Mouse (Mus musculus) CH12.LX (cell line): ENCODE measurements around the gene Cbfb. TPM values are rescaled to one million over a fixed set of nuclear protein-coding genes. Genes with fewer than 3 reads are reported as not detected.

Experiments used
- DNase-seq: peaks from one replicate; pipeline ENCODE4 v3.0.0-alpha.2; 2013; ENCODE audit errors: extremely low read depth
- H3K27ac ChIP-seq: 2 replicates; pipeline ENCODE4 v1.5.1; 2012; ENCODE audit warnings: low read depth, mild to moderate bottlenecking, control low read depth, moderate library complexity; ENCODE audit not compliant: insufficient read depth
- H3K27me3 ChIP-seq: replicated peaks from 2 replicates; pipeline ENCODE3; 2012; ENCODE audit warnings: inconsistent platforms
- H3K36me3 ChIP-seq, 2 experiments: replicated peaks in 1 of 2; 2 replicates each; pipeline versions ENCODE3 to v1.6.1; 2012; ENCODE audit warnings: inconsistent platforms in 1 of 2, low read length in 1 of 2, mild to moderate bottlenecking in 1 of 2, mixed read lengths in 1 of 2, moderate library complexity in 1 of 2; ENCODE audit not compliant: control insufficient read depth in 1 of 2, insufficient read depth in 1 of 2
- H3K4me1 ChIP-seq, 2 experiments: 2 replicates each; pipeline ENCODE4 v1.6.1; 2012; ENCODE audit warnings: inconsistent platforms in 1 of 2, moderate library complexity in 1 of 2; ENCODE audit not compliant: insufficient read depth in 2 of 2, control insufficient read depth in 1 of 2
- H3K4me2 ChIP-seq: 2 replicates; pipeline ENCODE4 v1.6.1; 2012; ENCODE audit warnings: low read depth, mild to moderate bottlenecking, control low read depth; ENCODE audit not compliant: poor library complexity, insufficient read depth, severe bottlenecking
- H3K4me3 ChIP-seq, 3 experiments: fragments of 150-350 bp in 1 of 3; sonication (generic) in 1 of 3; replicated peaks in 1 of 3; 2 replicates each; pipeline versions ENCODE3 to v1.5.1; 2011 to 2012; ENCODE audit warnings: low read depth in 2 of 3, low read length in 2 of 3, mild to moderate bottlenecking in 2 of 3, moderate library complexity in 2 of 3, control low read depth in 1 of 3, improper control_type of control experiment in 1 of 3, inconsistent platforms in 1 of 3, mixed read lengths in 1 of 3; ENCODE audit not compliant: poor library complexity in 1 of 3
- H3K79me2 ChIP-seq: replicated peaks from 2 replicates; pipeline ENCODE4 v1.6.1; 2012; ENCODE audit warnings: mild to moderate bottlenecking, moderate library complexity; ENCODE audit not compliant: control insufficient read depth, poor library complexity, insufficient read depth, severe bottlenecking; ENCODE audit errors: extremely low read depth
- H3K9ac ChIP-seq: 2 replicates; pipeline ENCODE4 v1.6.1; 2012; ENCODE audit warnings: low read depth, mild to moderate bottlenecking, control low read depth, moderate library complexity; ENCODE audit not compliant: insufficient read depth
- H3K9me3 ChIP-seq: replicated peaks from 2 replicates; pipeline ENCODE3; 2012; ENCODE audit warnings: low read length, inconsistent platforms, mixed read lengths
- BHLHE40 ChIP-seq: IDR thresholded peaks from 2 replicates; pipeline ENCODE4 v1.6.1; 2011; ENCODE audit warnings: mild to moderate bottlenecking, low read depth, low read length, improper control_type of control experiment
- E2F4 ChIP-seq: IDR thresholded peaks from 2 replicates; pipeline ENCODE4 v1.6.1; 2011; ENCODE audit warnings: low read depth, low read length, improper control_type of control experiment; ENCODE audit not compliant: insufficient replicate concordance
- ELF1 ChIP-seq: IDR thresholded peaks from 2 replicates; pipeline ENCODE4 v1.6.1; 2014; ENCODE audit warnings: low read depth, mild to moderate bottlenecking, inconsistent platforms, low read length, improper control_type of control experiment
- EP300 ChIP-seq: IDR thresholded peaks from 2 replicates; pipeline ENCODE4 v1.6.1; 2011; ENCODE audit warnings: low read length, improper control_type of control experiment
- ETS1 ChIP-seq: conservative IDR thresholded peaks from 2 replicates; pipeline ENCODE4 v1.6.1; 2012; ENCODE audit warnings: low read depth, mild to moderate bottlenecking, inconsistent platforms, low read length, improper control_type of control experiment, moderate library complexity
- GABPA ChIP-seq: IDR thresholded peaks from 2 replicates; pipeline ENCODE4 v1.6.1; 2012; ENCODE audit warnings: low read depth, low read length, improper control_type of control experiment, inconsistent platforms; ENCODE audit not compliant: insufficient replicate concordance
- HCFC1 ChIP-seq: IDR thresholded peaks from 2 replicates; pipeline ENCODE4 v1.6.1; 2012; ENCODE audit warnings: low read depth, mild to moderate bottlenecking, inconsistent platforms, low read length, improper control_type of control experiment
- IRF4 ChIP-seq: IDR thresholded peaks from 2 replicates; pipeline ENCODE4 v1.6.1; 2014; ENCODE audit warnings: low read depth, mild to moderate bottlenecking, inconsistent platforms, low read length, improper control_type of control experiment
- JUN ChIP-seq: IDR thresholded peaks from 2 replicates; pipeline ENCODE4 v1.6.1; 2011; ENCODE audit warnings: low read depth, mild to moderate bottlenecking, low read length, improper control_type of control experiment, moderate library complexity; ENCODE audit not compliant: insufficient read depth
- KAT2A ChIP-seq: IDR thresholded peaks from 2 replicates; pipeline ENCODE4 v1.6.1; 2012; ENCODE audit warnings: low read length, improper control_type of control experiment, inconsistent platforms; ENCODE audit not compliant: insufficient replicate concordance
- MAX ChIP-seq: IDR thresholded peaks from 2 replicates; pipeline ENCODE4 v1.6.1; 2011; ENCODE audit warnings: low read length, improper control_type of control experiment
- MAZ ChIP-seq: IDR thresholded peaks from 2 replicates; pipeline ENCODE4 v1.6.1; 2012; ENCODE audit warnings: low read depth, mild to moderate bottlenecking, inconsistent platforms, low read length, improper control_type of control experiment, moderate library complexity
- MEF2A ChIP-seq: IDR thresholded peaks from 2 replicates; pipeline ENCODE4 v1.6.1; 2014; ENCODE audit warnings: low read depth, mild to moderate bottlenecking, inconsistent platforms, low read length, improper control_type of control experiment, borderline replicate concordance
- MXI1 ChIP-seq: IDR thresholded peaks from 2 replicates; pipeline ENCODE4 v1.6.1; 2011; ENCODE audit warnings: mild to moderate bottlenecking, low read depth, low read length, improper control_type of control experiment
- NELFE ChIP-seq: IDR thresholded peaks from 2 replicates; pipeline ENCODE4 v1.6.1; 2011; ENCODE audit warnings: low read depth, low read length, improper control_type of control experiment
- NRF1 ChIP-seq: IDR thresholded peaks from 2 replicates; pipeline ENCODE4 v1.6.1; 2014; ENCODE audit warnings: low read depth, mild to moderate bottlenecking, inconsistent platforms, low read length, improper control_type of control experiment, moderate library complexity
- PAX5 ChIP-seq: IDR thresholded peaks from 2 replicates; pipeline ENCODE4 v1.6.1; 2012; ENCODE audit warnings: low read length, inconsistent platforms, mixed read lengths
- POLR2A ChIP-seq: IDR thresholded peaks from 2 replicates; pipeline ENCODE4 v1.6.1; 2011; ENCODE audit warnings: low read depth, mild to moderate bottlenecking, improper control_type of control experiment, low read length
- POLR2AphosphoS2 ChIP-seq: IDR thresholded peaks from 2 replicates; pipeline ENCODE4 v1.6.1; 2011; ENCODE audit warnings: low read depth, low read length, improper control_type of control experiment
- RAD21 ChIP-seq: IDR thresholded peaks from 2 replicates; pipeline ENCODE4 v1.6.1; 2011; ENCODE audit warnings: low read depth, mild to moderate bottlenecking, low read length, improper control_type of control experiment, moderate library complexity
- RCOR1 ChIP-seq: conservative IDR thresholded peaks from 2 replicates; pipeline ENCODE4 v1.6.1; 2012; ENCODE audit warnings: low read depth, mild to moderate bottlenecking, inconsistent platforms, low read length, improper control_type of control experiment
- SIN3A ChIP-seq: IDR thresholded peaks from 2 replicates; pipeline ENCODE4 v1.6.1; 2012; ENCODE audit warnings: low read length, improper control_type of control experiment, inconsistent platforms
- SMC3 ChIP-seq: IDR thresholded peaks from 2 replicates; pipeline ENCODE4 v1.6.1; 2011; ENCODE audit warnings: low read depth, low read length, improper control_type of control experiment
- TBP ChIP-seq: conservative IDR thresholded peaks from 2 replicates; pipeline ENCODE4 v1.6.1; 2011; ENCODE audit warnings: low read depth, low read length, improper control_type of control experiment
- TCF12 ChIP-seq: IDR thresholded peaks from 2 replicates; pipeline ENCODE4 v1.6.1; 2014; ENCODE audit warnings: low read depth, mild to moderate bottlenecking, inconsistent platforms, low read length, improper control_type of control experiment
- UBTF ChIP-seq: IDR thresholded peaks from 2 replicates; pipeline ENCODE4 v1.6.1; 2012; ENCODE audit warnings: low read depth, mild to moderate bottlenecking, inconsistent platforms, low read length, improper control_type of control experiment, moderate library complexity
- USF1 ChIP-seq: IDR thresholded peaks from 2 replicates; pipeline ENCODE4 v1.6.1; 2014; ENCODE audit warnings: low read depth, mild to moderate bottlenecking, inconsistent platforms, low read length, improper control_type of control experiment
- ZC3H11A ChIP-seq: IDR thresholded peaks from 2 replicates; pipeline ENCODE4 v1.6.1; 2012; ENCODE audit warnings: low read depth, mild to moderate bottlenecking, inconsistent platforms, low read length, improper control_type of control experiment
- ZMIZ1 ChIP-seq: IDR thresholded peaks from 2 replicates; pipeline ENCODE4 v1.6.1; 2012; ENCODE audit warnings: low read depth, mild to moderate bottlenecking, inconsistent platforms, low read length, improper control_type of control experiment
- dilution Hi-C: fragments of 300-500 bp; cut with MboI; formaldehyde crosslinking; loops from 2 replicates; pipeline ENCODE4 v1.14.3; 2020; ENCODE audit warnings: low sequenced_read_pairs; ENCODE audit not compliant: extremely low pct_unique_long_range_greater_than_20kb, extremely low pct_ligation_motif_present
- in situ Hi-C: fragments of 300-500 bp; cut with MboI; formaldehyde crosslinking; loops from 3 replicates; pipeline ENCODE4 v1.14.3; 2019; ENCODE audit warnings: low sequenced_read_pairs, low pct_ligation_motif_present, low pct_unique_long_range_greater_than_20kb, mixed read lengths
- polyA plus RNA-seq: library from polyadenylated mRNA; unstranded; fragments of >175 nt; gene quantifications from 2 replicates; pipeline ENCODE4 v1.2.1, GENCODE M21; 2012; ENCODE audit warnings: low read depth; ENCODE audit not compliant: insufficient read length
- total RNA-seq, 2 experiments: library from RNA; depleted of rRNA; stranded (reverse); fragments of 300-350 nt in 1 of 2; fragments of >200 nt in 1 of 2; gene quantifications; 2 replicates each; pipeline ENCODE4 v1.2.3; 2012 to 2014

Gene Cbfb
- total and polyA plus RNA-seq, 3 experiments: 49.7 to 170 (median 97.7) TPM

DNA sequence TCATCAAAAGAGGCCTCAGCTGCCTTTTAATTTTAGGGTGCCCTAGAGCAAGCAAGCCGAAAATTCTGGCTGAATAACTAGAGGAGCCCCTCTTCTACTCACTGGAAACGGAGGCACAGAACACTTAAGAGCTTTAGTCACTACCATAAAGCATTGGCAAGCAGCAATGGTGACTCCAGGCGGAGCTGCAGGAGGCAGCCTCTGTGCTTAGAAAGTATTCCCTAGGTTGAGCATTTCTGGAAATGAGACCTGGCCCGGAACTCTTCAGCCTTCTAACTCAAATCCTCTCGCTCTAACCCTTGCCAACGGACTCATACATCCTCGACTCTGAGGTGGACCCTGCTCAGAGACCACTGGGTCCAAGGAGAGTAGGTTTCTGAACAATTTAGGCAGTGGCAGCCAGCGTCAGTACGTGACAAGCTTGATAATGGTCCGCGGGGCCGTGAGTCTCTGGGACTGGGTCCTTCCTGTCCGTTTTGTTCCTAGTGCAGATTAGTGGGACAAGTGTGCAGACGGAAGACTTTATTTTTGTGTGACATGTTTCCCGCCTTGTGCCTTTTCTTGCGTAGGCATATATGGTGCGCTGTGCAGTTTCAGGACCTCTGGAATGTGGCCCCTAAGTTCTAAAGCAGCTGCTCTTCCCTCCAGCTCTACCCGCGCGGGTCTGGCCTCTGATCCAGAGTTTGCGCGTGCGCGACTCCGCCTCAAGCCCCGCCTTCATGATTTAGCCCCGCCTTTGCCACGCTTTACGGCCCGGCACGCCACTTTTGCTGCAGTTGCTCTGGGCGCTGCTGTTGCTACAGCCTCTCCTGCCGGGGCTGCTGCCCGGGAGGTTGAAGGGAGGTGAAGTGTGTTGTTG, 54.2 kb downstream of the Cbfb start, which contains the start of gene D230025D16Rik:
TSS of gene D230025D16Rik (plus strand) at position 733 of the 859 bp plus-strand sequence.
- Histone ChIP-seq H3K4me1 (peaks cover 3 to 20% of the 10 kb centered on the region in 2 experiments; a peak in 3 of 4 replicates), H3K27me3 (no peaks in the 10 kb centered on the region), H3K36me3 (peaks cover 0 to 9% of the 10 kb centered on the region in 2 experiments), H3K79me2 (peaks cover 21% of the 10 kb centered on the region), H3K9ac (peak within 1 kb of the TSS; percentile 88), H3K4me3 (peak within 1 kb of the TSS; percentile 83 to 99 (median 97)), H3K27ac (peak within 1 kb of the TSS; percentile 61)
- dilution Hi-C loops: no loop called here
- in situ Hi-C loops: loop anchor here (5.0 kb wide), 1 partner anchor 77 kb away; no protein-coding TSS in a partner anchor
- 0 out of 2 replicates have a peak, but pooled peaks have one; percentile 20 for TF ChIP-seq MEF2A
- peak; percentile 16 for TF ChIP-seq SMC3
- TF ChIP-seq USF1: no peak
- TF ChIP-seq E2F4: no peak
- peak; percentile 81 for TF ChIP-seq ZMIZ1
- TF ChIP-seq ETS1: no peak
- TF ChIP-seq POLR2AphosphoS2: peak; percentile 94; the same call in 1 of the 2 replicates
- TF ChIP-seq BHLHE40: no peak
- peak; percentile 87 for TF ChIP-seq HCFC1
- peak; percentile 88; the same call in 1 of the 2 replicates for TF ChIP-seq KAT2A
- TF ChIP-seq NRF1: peak; percentile 91
- no peak for TF ChIP-seq MAZ
- TF ChIP-seq PAX5: no peak
- TF ChIP-seq MAX: peak; percentile 53; the same call in 1 of the 2 replicates
- TF ChIP-seq UBTF: no peak; the same call in 1 of the 2 replicates
- peak; percentile 92 for TF ChIP-seq TCF12
- no peak for TF ChIP-seq JUN
- peak; percentile 89 for TF ChIP-seq MXI1
- TF ChIP-seq RAD21: no peak
- peak; percentile 55; the same call in 1 of the 2 replicates for TF ChIP-seq ELF1
- TF ChIP-seq GABPA: peak; percentile 16; the same call in 1 of the 2 replicates
- no peak for TF ChIP-seq RCOR1
- no peak; the same call in 1 of the 2 replicates for TF ChIP-seq SIN3A
- TF ChIP-seq NELFE: peak; percentile 96
- TF ChIP-seq EP300: no peak
- TF ChIP-seq TBP: peak; percentile 83
- peak; percentile 99 for TF ChIP-seq POLR2A
- TF ChIP-seq ZC3H11A: no peak
- TF ChIP-seq IRF4: peak; percentile 47; the same call in 1 of the 2 replicates
- TF ChIP-seq, all 38 proteins: peak for 16
- no peaks in the 10 kb centered on the region for H3K9me3 ChIP-seq
- peak; percentile 91 for DNase-seq
- H3K4me2 ChIP-seq: peak within 1 kb of the TSS; percentile 78
